Mouse (Mus musculus) brain, embryonic 14.5 days (tissue): ENCODE measurements at regions not wholly inside any gene's neighbourhood (a gene's known extent, or its start where the extent isn't known, plus 50 kb on each side); places are given as distances from the start of the nearest gene placed in this dataset.

Experiments
- CTCF ChIP-seq: fragments of 200-500 bp; IDR thresholded peaks from 2 replicates; pipeline ENCODE4 v1.5.1; 2012; ENCODE audit warnings: inconsistent platforms, mild to moderate bottlenecking, moderate library complexity, borderline replicate concordance; ENCODE audit not compliant: insufficient read depth, insufficient read length; ENCODE audit errors: extremely low read depth
- POLR2A ChIP-seq: fragments of 200-500 bp; IDR thresholded peaks from 2 replicates; pipeline ENCODE4 v1.6.1; 2012; ENCODE audit warnings: mild to moderate bottlenecking, inconsistent platforms, borderline replicate concordance; ENCODE audit not compliant: poor library complexity, insufficient read depth, insufficient read length, severe bottlenecking; ENCODE audit errors: extremely low read depth

DNA sequence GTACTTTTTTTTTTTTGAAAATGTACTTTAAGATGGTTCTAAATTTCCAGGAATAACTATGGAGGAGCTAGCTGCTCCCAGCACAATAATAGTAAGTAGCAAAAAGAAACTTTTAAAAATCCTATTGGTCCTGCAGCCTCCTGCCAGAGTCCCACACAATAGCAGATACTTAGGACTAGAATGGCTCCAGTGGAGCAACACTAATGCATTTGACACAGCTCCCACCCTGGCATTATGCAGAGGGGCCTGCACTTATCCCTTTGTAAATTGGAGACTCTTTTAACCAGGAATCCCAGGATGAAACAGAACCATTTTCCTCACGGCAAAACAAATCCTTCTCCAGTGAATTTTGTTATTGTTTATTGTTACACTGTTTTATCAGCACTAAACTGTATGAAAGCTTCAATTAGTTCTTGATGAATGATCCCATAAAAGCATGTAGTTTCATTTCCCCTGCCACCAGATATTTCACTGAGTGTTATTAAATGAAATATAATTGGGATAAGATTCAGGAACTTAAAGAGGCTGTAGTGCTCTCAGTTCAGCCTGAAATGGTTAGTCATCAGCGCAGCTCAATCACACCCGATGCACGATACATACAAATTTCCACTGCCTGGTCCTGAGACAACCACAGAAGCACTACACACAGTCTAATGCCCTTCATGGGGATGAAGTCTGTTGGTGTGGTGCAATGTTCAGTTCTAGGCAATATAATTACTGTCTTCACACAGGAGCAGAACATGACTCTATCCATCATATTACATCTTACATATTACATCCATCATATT is 708.6 kb upstream of the Mms22l start:
- TF ChIP-seq POLR2A (no peak), CTCF (no peak)
